24 mouse cellular contexts compared by ENCODE assay signal in genomic region chr10:24973385-24973784, GRCm38 (mm10). TPM values are rescaled to one million over a fixed set of nuclear protein-coding genes. Genes with fewer than 3 reads are reported as not detected.
DNase-seq lines count a peak whose midpoint lies in the region; ATAC-seq and TF ChIP-seq lines count a peak whose summit lies in the region.
"Had no signal": no experiment of that assay in that cellular context is flagged by ENCODE, and none has a peak within 500 bp of the region (broad histone marks: within the 10 kb centered on the region; RNA-seq: fewer than 3 reads in every experiment).

No protein-coding gene starts in this region.

- no peak for DNase-seq in MEL (ENCODE audit: low read depth, low spot score)
- no peak for DNase-seq in embryonic facial prominence, embryonic 11.5 days (ENCODE audit: low spot score)
- DNase-seq: adrenal gland, postnatal 14 days; B cell, adult 2 months; cerebellum, adult 11 months; cerebellum, postnatal 10 days; gastrocnemius, adult 2 months; heart, adult 18-20 months; heart, postnatal 14 days; kidney, adult 11 months; kidney, postnatal 14 days; liver, embryonic 13.5 days; right cerebral cortex, postnatal 4 days; thymus, postnatal 25 days had no signal

- H3K79me2 ChIP-seq in MEL (ENCODE audit: control insufficient read depth, insufficient read depth, low read length, poor library complexity): no peaks in the 10 kb centered on the region

- no peak for TF ChIP-seq POLR2A in MEL (IDR thresholded peaks at IDR 0.05; ENCODE audit: control insufficient read depth in 1 of 2, insufficient read depth in 1 of 2, low read depth in 1 of 2, low read length in 2 of 2, poor library complexity in 1 of 2)

- 49% methylated on average over 5 of the region's 5 CpGs for WGBS in heart, embryonic 11.5 days (ENCODE audit: insufficient replicate concordance)
- WGBS in heart, embryonic 12.5 days: 47% methylated on average over 5 of the region's 5 CpGs
- 38% methylated on average over 5 of the region's 5 CpGs for WGBS in embryonic facial prominence, embryonic 11.5 days
- WGBS in limb, embryonic 12.5 days: 51% methylated on average over 5 of the region's 5 CpGs
- 63% methylated on average over 5 of the region's 5 CpGs for WGBS in hindbrain, embryonic 13.5 days

- no peak for TF ChIP-seq EP300 in MEL (IDR thresholded peaks at IDR 0.05; ENCODE audit: low read depth in 1 of 2, low read length in 2 of 2)

- H3K27ac ChIP-seq in heart, embryonic 11.5 days (ENCODE audit: low read depth, low read length): 0 out of 2 replicates have a peak overlapping the region, but pooled peaks have one; percentile 5
- no peak overlapping the region for H3K27ac ChIP-seq in heart, embryonic 12.5 days (ENCODE audit: poor library complexity, severe bottlenecking)
- H3K27ac ChIP-seq in MEL (ENCODE audit: control insufficient read depth, low read depth, low read length): peak overlapping the region; percentile 66
- H3K27ac ChIP-seq in embryonic facial prominence, embryonic 11.5 days (replicated peaks; ENCODE audit: low read depth, low read length): 0 out of 2 replicates have a peak overlapping the region, but pooled peaks have one; percentile 32
- H3K27ac ChIP-seq in limb, embryonic 12.5 days: 0 out of 2 replicates have a peak overlapping the region, but pooled peaks have one; percentile 4
- H3K27ac ChIP-seq in hindbrain, embryonic 13.5 days: no peak overlapping the region
- H3K27ac ChIP-seq: gastrocnemius, adult 2 months; hindbrain, embryonic 14.5 days; liver, embryonic 13.5 days had no signal

- H3K4me1 ChIP-seq in heart, embryonic 11.5 days (ENCODE audit: control insufficient read depth, insufficient read depth, low read length): no peaks in the 10 kb centered on the region; the same call in 1 of the 2 replicates
- H3K4me1 ChIP-seq in heart, embryonic 12.5 days (replicated peaks): peaks cover 10% of the 10 kb centered on the region; the same call in 1 of the 2 replicates
- H3K4me1 ChIP-seq in MEL (ENCODE audit: control insufficient read depth in 1 of 2, insufficient read depth in 2 of 2, low read length in 2 of 2): peaks cover 5 to 17% of the 10 kb centered on the region in 2 experiments
- H3K4me1 ChIP-seq in embryonic facial prominence, embryonic 11.5 days (ENCODE audit: control insufficient read depth, insufficient read depth, low read length): peaks cover 4% of the 10 kb centered on the region; the same call in 1 of the 2 replicates
- H3K4me1 ChIP-seq in limb, embryonic 12.5 days (replicated peaks): peaks cover 6% of the 10 kb centered on the region
- no peaks in the 10 kb centered on the region for H3K4me1 ChIP-seq in hindbrain, embryonic 13.5 days (replicated peaks)
- H3K4me1 ChIP-seq: liver, embryonic 13.5 days had no signal

- H3K9ac ChIP-seq in heart, embryonic 11.5 days (ENCODE audit: low read depth, low read length): no peak overlapping the region
- no peak overlapping the region for H3K9ac ChIP-seq in heart, embryonic 12.5 days
- H3K9ac ChIP-seq in MEL (ENCODE audit: control insufficient read depth, low read depth, low read length, poor library complexity, severe bottlenecking): no peak overlapping the region
- no peak overlapping the region for H3K9ac ChIP-seq in embryonic facial prominence, embryonic 11.5 days (replicated peaks; ENCODE audit: low read length)
- no peak overlapping the region for H3K9ac ChIP-seq in limb, embryonic 12.5 days (replicated peaks)
- H3K9ac ChIP-seq in hindbrain, embryonic 13.5 days: no peak overlapping the region
- H3K9ac ChIP-seq: hindbrain, embryonic 14.5 days; liver, embryonic 13.5 days; lung, embryonic 14.5 days had no signal

- H3K4me2 ChIP-seq in heart, embryonic 11.5 days: no peak overlapping the region
- no peak overlapping the region for H3K4me2 ChIP-seq in heart, embryonic 12.5 days
- H3K4me2 ChIP-seq in embryonic facial prominence, embryonic 11.5 days (ENCODE audit: low read depth, low read length): no peak overlapping the region
- H3K4me2 ChIP-seq in limb, embryonic 12.5 days: no peak overlapping the region
- H3K4me2 ChIP-seq in hindbrain, embryonic 13.5 days: no peak overlapping the region
- H3K4me2 ChIP-seq: hindbrain, embryonic 14.5 days; liver, embryonic 13.5 days; lung, embryonic 14.5 days; midbrain, embryonic 11.5 days had no signal

- no peak for ATAC-seq in heart, embryonic 11.5 days (replicated peaks; ENCODE audit: insufficient number of reproducible peaks, low FRiP score, low TSS enrichment)
- ATAC-seq in heart, embryonic 12.5 days (ENCODE audit: insufficient number of reproducible peaks, low FRiP score): no peak
- ATAC-seq in embryonic facial prominence, embryonic 11.5 days (replicated peaks; ENCODE audit: insufficient number of reproducible peaks, low FRiP score, low TSS enrichment, low read depth): no peak
- no peak for ATAC-seq in limb, embryonic 12.5 days (ENCODE audit: insufficient number of reproducible peaks, insufficient read depth, low FRiP score, low TSS enrichment, low read depth)
- no peak for ATAC-seq in erythroid progenitor cell, adult 5-6 weeks (replicated peaks; ENCODE audit: low FRiP score, poor library complexity, severe bottlenecking)
- ATAC-seq in hindbrain, embryonic 13.5 days (ENCODE audit: low FRiP score): no peak
- no peak for ATAC-seq in megakaryocyte progenitor cell, adult 5-6 weeks (replicated peaks; ENCODE audit: poor library complexity)
- ATAC-seq: activated CD4-positive, CD25-positive, alpha-beta regulatory T cell, adult 4 months had no signal

- no peak for TF ChIP-seq RAD21 in MEL (IDR thresholded peaks at IDR 0.05; ENCODE audit: low read depth, low read length)

- H3K27me3 ChIP-seq in heart, embryonic 11.5 days (ENCODE audit: control insufficient read depth, insufficient read depth, low read length): no peaks in the 10 kb centered on the region
- H3K27me3 ChIP-seq in heart, embryonic 12.5 days (replicated peaks): no peaks in the 10 kb centered on the region
- no peaks in the 10 kb centered on the region for H3K27me3 ChIP-seq in MEL (ENCODE audit: control insufficient read depth in 1 of 2, insufficient read depth in 2 of 2, low read length in 2 of 2)
- H3K27me3 ChIP-seq in embryonic facial prominence, embryonic 11.5 days (ENCODE audit: control insufficient read depth, insufficient read depth, low read length): no peaks in the 10 kb centered on the region
- H3K27me3 ChIP-seq in limb, embryonic 12.5 days: no peaks in the 10 kb centered on the region
- no peaks in the 10 kb centered on the region for H3K27me3 ChIP-seq in hindbrain, embryonic 13.5 days
- H3K27me3 ChIP-seq: liver, embryonic 13.5 days had no signal

- no peak overlapping the region for H3K4me3 ChIP-seq in heart, embryonic 11.5 days (ENCODE audit: low read depth, low read length)
- H3K4me3 ChIP-seq in heart, embryonic 12.5 days: no peak overlapping the region
- no peak overlapping the region for H3K4me3 ChIP-seq in MEL (ENCODE audit: control insufficient read depth in 1 of 2, insufficient read depth in 1 of 2, low read depth in 2 of 2, low read length in 2 of 2)
- H3K4me3 ChIP-seq in embryonic facial prominence, embryonic 11.5 days (ENCODE audit: low read depth, low read length): no peak overlapping the region
- no peak overlapping the region for H3K4me3 ChIP-seq in limb, embryonic 12.5 days (replicated peaks)
- H3K4me3 ChIP-seq in hindbrain, embryonic 13.5 days: no peak overlapping the region
- H3K4me3 ChIP-seq: gastrocnemius, adult 2 months; liver, embryonic 13.5 days had no signal

- no peak for TF ChIP-seq CTCF in MEL (IDR thresholded peaks at IDR 0.05 in 2 of 3, conservative IDR thresholded peaks at IDR 0.05 in 1 of 3; ENCODE audit: control insufficient read depth in 1 of 3, insufficient read depth in 1 of 3, low read depth in 2 of 3, low read length in 3 of 3, poor library complexity in 1 of 3, severe bottlenecking in 1 of 3)

- H3K9me3 ChIP-seq in heart, embryonic 11.5 days (replicated peaks; ENCODE audit: control insufficient read depth, low read length): no peaks in the 10 kb centered on the region
- H3K9me3 ChIP-seq in heart, embryonic 12.5 days (replicated peaks): no peaks in the 10 kb centered on the region
- no peaks in the 10 kb centered on the region for H3K9me3 ChIP-seq in MEL (replicated peaks; ENCODE audit: insufficient read depth, low read length)
- H3K9me3 ChIP-seq in embryonic facial prominence, embryonic 11.5 days (replicated peaks; ENCODE audit: control insufficient read depth, low read length): no peaks in the 10 kb centered on the region
- H3K9me3 ChIP-seq in limb, embryonic 12.5 days: no peaks in the 10 kb centered on the region; the same call in 1 of the 2 replicates
- H3K9me3 ChIP-seq in hindbrain, embryonic 13.5 days: 0 out of 2 replicates have a peak, but pooled peaks cover 5% of the 10 kb centered on the region
- H3K9me3 ChIP-seq: liver, embryonic 13.5 days had no signal

- no peaks in the 10 kb centered on the region for H3K36me3 ChIP-seq in heart, embryonic 11.5 days (ENCODE audit: control insufficient read depth, insufficient read depth, low read length)
- H3K36me3 ChIP-seq in heart, embryonic 12.5 days: no peaks in the 10 kb centered on the region
- H3K36me3 ChIP-seq in MEL (ENCODE audit: control insufficient read depth in 1 of 2, insufficient read depth in 2 of 2, low read length in 2 of 2): peaks cover 0 to 14% of the 10 kb centered on the region in 2 experiments; a peak in 2 of 4 replicates
- no peaks in the 10 kb centered on the region for H3K36me3 ChIP-seq in embryonic facial prominence, embryonic 11.5 days (replicated peaks; ENCODE audit: control insufficient read depth, insufficient read depth, low read depth, low read length)
- no peaks in the 10 kb centered on the region for H3K36me3 ChIP-seq in limb, embryonic 12.5 days
- no peaks in the 10 kb centered on the region for H3K36me3 ChIP-seq in hindbrain, embryonic 13.5 days
- H3K36me3 ChIP-seq: liver, embryonic 13.5 days had no signal

TF ChIP-seq in MEL, 35 proteins besides CTCF, POLR2A, EP300 and RAD21 (continues in another document):
- TF ChIP-seq POLR2AphosphoS5 (IDR thresholded peaks at IDR 0.05; ENCODE audit: borderline replicate concordance, low read depth, low read length): no peak

RNA-seq across cellular contexts. Expression of gene Arg1, which starts 46.1 kb away (rescaled TPM):
- 1.1 TPM in 2 replicates for polyA plus RNA-seq in heart, embryonic 11.5 days (2014; fragmentation: Nextera tagmentation; extraction: Ambion mirVana)
- 0.41 and 0.54 TPM in 2 replicates for polyA plus RNA-seq in heart, embryonic 12.5 days (2016; fragmentation: Nextera tagmentation; extraction: Ambion mirVana)
- total RNA-seq in MEL (2012; rRNA removed): not detected in 2 replicates
- under 1 TPM in 1 of 2 experiments, not detected in 1; 0.26 TPM for polyA plus RNA-seq in MEL (2012; ENCODE audit: insufficient read depth in 1 of 2, insufficient read length in 2 of 2, low read depth in 1 of 2, low replicate concordance in 2 of 2, missing spikeins in 1 of 2)
- 8.6 and 9.1 TPM in 2 replicates for polyA plus RNA-seq in embryonic facial prominence, embryonic 11.5 days (2014; fragmentation: Nextera tagmentation; extraction: Ambion mirVana)
- polyA plus RNA-seq in limb, embryonic 12.5 days (2016; fragmentation: Nextera tagmentation; extraction: Ambion mirVana): 3.1 and 4.1 TPM in 2 replicates
- total RNA-seq in erythroid progenitor cell, adult 5-6 weeks (2015; ENCODE audit: low replicate concordance): 1.3 TPM in 1 of 2 replicates, not detected in the other
- total RNA-seq in erythroid progenitor cell, adult 5-6 weeks (2017; ENCODE audit: low replicate concordance): 0.51 and 2.3 TPM in 2 replicates
- 2.6 and 3.5 TPM in 2 replicates for polyA plus RNA-seq in hindbrain, embryonic 13.5 days (2015; fragmentation: Nextera tagmentation; extraction: Ambion mirVana)
- total RNA-seq in megakaryocyte progenitor cell, adult 5-6 weeks (2015): not detected in 2 replicates
- total RNA-seq in megakaryocyte progenitor cell, adult 5-6 weeks (2017): not detected in 2 replicates
- total RNA-seq: gastrocnemius, adult 2 months; heart, adult 18-20 months had no signal

Comparison
In these comparisons a context has a peak if more than half of its experiments do, and no peak if none do; other contexts are left out.
1. H3K27ac ChIP-seq: peak in heart, embryonic 11.5 days (single experiment), MEL (single experiment), embryonic facial prominence, embryonic 11.5 days (single experiment) and limb, embryonic 12.5 days (single experiment); none in heart, embryonic 12.5 days (single experiment) and hindbrain, embryonic 13.5 days (single experiment).